Mouse (Mus musculus) embryonic stem cell, embryonic (primary cell): ENCODE results near the gene Ndufb10.

Experiments
- CTCF ChIA-PET, 4 experiments: fragments of 300-600 bp in 2 of 4; fragments of 350-600 bp in 2 of 4; sonication (Branson Sonifier 250); formaldehyde crosslinking; loops; one replicate each; lab custom pipeline; 2022; ENCODE audit warnings: inconsistent platforms in 2 of 4; lab: Charles Lee
- POLR2A ChIA-PET, 4 experiments: fragments of 300-600 bp in 2 of 4; fragments of 350-600 bp in 2 of 4; sonication (Branson Sonifier 250); formaldehyde crosslinking; loops; one replicate each; lab custom pipeline; 2022; ENCODE audit warnings: antibody characterized with exemption in 4 of 4, inconsistent platforms in 1 of 4; lab: Charles Lee

The Ndufb10 gene

DNA sequence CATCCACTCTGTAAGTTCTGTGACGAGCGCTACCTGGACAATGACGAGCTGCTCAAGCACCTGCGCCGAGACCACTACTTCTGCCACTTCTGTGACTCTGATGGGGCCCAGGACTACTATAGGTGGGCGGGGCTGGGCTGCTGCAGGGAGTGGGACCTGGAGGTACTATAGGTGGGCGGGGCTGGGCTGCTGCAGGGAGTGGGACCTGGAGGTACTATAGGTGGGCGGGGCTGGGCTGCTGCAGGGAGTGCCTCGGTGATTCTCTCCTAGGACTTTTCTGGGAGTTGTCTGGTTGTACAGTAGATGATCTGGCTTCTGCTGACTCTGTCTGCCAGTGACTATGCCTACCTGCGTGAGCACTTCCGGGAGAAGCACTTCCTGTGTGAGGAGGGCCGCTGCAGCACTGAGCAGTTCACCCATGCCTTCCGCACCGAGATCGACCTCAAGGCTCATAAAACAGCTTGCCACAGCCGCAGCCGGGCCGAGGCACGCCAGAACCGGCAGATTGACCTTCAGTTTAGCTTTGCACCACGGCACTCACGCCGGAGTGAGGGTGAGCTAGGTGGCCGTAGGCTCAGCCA, 46.7 kb downstream of the Ndufb10 start:
- ChIA-PET CTCF (interaction anchor here (0.6 to 2.8 kb wide), 7 partner anchors 8 to 505 kb away, joined by 3 to 10 read pairs (median 3); partner anchors contain the start of genes Msrb1 (in 1 of the 4), Pkd1 (in 1 of the 4) and Zfp598 (in 1 of the 4)), POLR2A (interaction anchor here (0.6 to 6.8 kb wide), 33 partner anchors 8 to 1360 kb away, joined by 3 to 50 read pairs (median 4); partner anchors contain the start of genes Traf7 (in 3 of the 4), Pkd1 (in 2 of the 4), Syngr3 (in 2 of the 4) and Zfp598 (in 2 of the 4))

DNA sequence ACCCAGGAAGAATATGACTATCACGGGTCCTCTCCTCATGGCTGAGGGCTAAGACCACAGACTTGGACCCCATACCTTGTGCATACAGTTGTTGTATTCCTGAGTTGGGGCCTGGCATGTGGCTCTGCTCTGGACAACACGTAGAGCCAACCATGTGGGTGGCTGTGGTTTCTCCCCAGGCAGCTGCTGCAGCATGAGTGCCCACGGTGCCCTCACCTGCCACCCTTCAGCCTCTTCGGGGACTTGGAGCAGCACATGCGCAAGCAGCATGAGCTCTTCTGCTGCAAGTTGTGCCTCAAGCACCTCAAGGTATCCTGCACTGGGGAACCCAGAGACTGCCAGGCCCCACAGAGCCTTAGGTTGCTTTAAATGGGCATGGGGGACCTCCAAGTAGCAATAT, 47.4 kb downstream of the Ndufb10 start:
- ChIA-PET CTCF (interaction anchor here in 3 of 4 experiments (0.7 to 2.8 kb wide), 16 partner anchors 9 to 204 kb away, joined by 3 to 18 read pairs (median 4); partner anchors contain the start of genes Mlst8 (in 2 of the 3), Pkd1 (in 1 of the 3), Rnf151 (in 1 of the 3) and Rps2 (in 1 of the 3)), POLR2A (interaction anchor here (0.6 to 6.8 kb wide), 33 partner anchors 7 to 1360 kb away, joined by 3 to 50 read pairs (median 6); partner anchors contain the start of genes Pkd1 (in 3 of the 4), Nthl1 (in 2 of the 4), Syngr3 (in 2 of the 4) and Traf7 (in 2 of the 4))

DNA sequence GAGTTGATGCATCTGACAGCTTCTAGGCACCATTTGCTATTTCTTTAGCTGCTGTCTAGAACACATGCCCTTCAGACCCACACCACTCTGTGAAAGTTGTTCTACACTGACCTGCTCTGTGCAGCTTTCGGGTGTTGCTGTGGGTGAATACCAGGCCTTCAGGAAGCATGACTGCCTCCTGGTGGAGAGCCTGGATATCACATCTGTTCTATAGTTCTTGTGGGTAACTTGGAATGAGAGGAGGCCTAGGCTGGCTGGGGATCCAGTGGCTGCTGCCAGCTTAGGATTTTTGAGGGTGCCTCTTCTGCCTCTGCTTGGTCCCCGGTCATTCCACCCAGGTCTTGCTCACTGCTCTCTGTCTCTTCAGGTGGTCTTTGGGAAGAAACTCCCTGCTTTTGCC, 48.1 kb downstream of the Ndufb10 start:
- ChIA-PET CTCF (interaction anchor here (0.6 to 2.8 kb wide), 41 partner anchors 8 to 212 kb away, joined by 3 to 18 read pairs (median 3); partner anchors contain the start of genes Mlst8 (in 3 of the 4), Nthl1 (in 2 of the 4), Pkd1 (in 2 of the 4) and Tsc2 (in 2 of the 4)), POLR2A (interaction anchor here (0.6 to 6.8 kb wide), 55 partner anchors 8 to 284 kb away, joined by 3 to 50 read pairs (median 4); partner anchors contain the start of genes Traf7 (in 4 of the 4), Rnf151 (in 3 of the 4), Rps2 (in 3 of the 4) and Mlst8 (in 2 of the 4))

DNA sequence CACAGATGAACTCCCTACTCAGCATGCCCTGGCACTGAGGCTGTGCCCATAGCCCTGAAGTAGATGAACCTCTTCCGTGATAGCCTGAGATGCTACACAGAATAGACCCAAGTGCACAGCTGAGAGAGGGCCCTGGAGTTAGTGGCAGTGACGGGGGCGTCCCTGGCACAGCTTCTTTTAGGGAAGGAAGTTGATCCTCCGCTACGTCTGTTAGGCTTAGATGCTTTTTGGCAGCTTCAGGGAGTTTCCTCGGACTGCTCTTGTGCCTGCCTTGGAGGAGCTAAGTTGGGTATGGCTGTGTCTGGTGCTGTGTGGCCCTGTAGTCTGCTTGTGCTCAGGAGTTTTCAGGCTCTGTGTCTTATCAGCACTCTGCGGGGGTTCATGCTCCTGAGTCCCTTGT, 50.0 kb downstream of the Ndufb10 start:
- CTCF ChIA-PET: interaction anchor here in 1 of 4 experiments (0.5 kb wide), 1 partner anchor 78 kb away, joined by 3 read pairs; no protein-coding TSS in a partner anchor
- POLR2A ChIA-PET: interaction anchor here (0.6 to 8.9 kb wide), 17 partner anchors 12 to 706 kb away, joined by 3 to 182 read pairs (median 5); partner anchors contain the start of genes Traf7 (in 3 of the 4), Syngr3 (in 2 of the 4), Mlst8 (in 1 of the 4) and Pkd1 (in 1 of the 4)

DNA sequence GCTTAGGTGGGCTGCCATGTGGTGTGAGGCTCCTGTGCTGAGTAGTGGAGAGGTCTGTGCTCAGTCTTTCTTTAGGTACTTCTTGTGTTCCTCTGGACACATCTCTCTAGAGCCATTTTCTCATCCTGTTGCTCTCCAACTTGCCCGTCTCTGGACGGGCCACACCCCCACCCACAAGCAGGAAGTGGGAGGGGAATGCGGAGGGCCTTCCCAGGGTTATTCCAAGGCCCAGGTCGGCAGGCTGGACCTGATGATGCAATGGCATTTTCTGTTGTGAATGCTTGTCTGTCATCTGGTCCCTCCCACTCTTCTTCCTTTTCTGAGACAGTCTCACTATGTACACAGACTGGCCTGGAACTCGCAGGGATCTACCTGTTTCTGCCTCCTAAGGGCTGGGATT, 52.1 kb downstream of the Ndufb10 start:
- ChIA-PET CTCF (interaction anchor here in 1 of 4 experiments (1.0 kb wide), 1 partner anchor 44 kb away, joined by 3 read pairs; no protein-coding TSS in a partner anchor), POLR2A (interaction anchor here in 3 of 4 experiments (0.6 to 8.9 kb wide), 29 partner anchors 8 to 421 kb away, joined by 3 to 182 read pairs (median 5); partner anchors contain the start of genes Npw (in 2 of the 3), Pkd1 (in 2 of the 3), Traf7 (in 2 of the 3) and Ccnf (in 1 of the 3))
